Mouse (Mus musculus) testis, adult 2 months (tissue): Measurements from ENCODE around the gene Runx2.

Experiments
- CTCF ChIP-seq: fragments of 200-500 bp; IDR thresholded peaks from 2 replicates; pipeline ENCODE4 v1.5.1; 2012; ENCODE audit warnings: low read depth, mild to moderate bottlenecking, inconsistent platforms, low read length, moderate library complexity; ENCODE audit not compliant: control insufficient read depth, insufficient read depth, insufficient replicate concordance
- POLR2A ChIP-seq: fragments of 200-500 bp; IDR thresholded peaks from 2 replicates; pipeline ENCODE4 v1.6.1; 2012; ENCODE audit warnings: low read depth, mild to moderate bottlenecking, inconsistent platforms, low read length, moderate library complexity; ENCODE audit not compliant: control insufficient read depth

DNA sequence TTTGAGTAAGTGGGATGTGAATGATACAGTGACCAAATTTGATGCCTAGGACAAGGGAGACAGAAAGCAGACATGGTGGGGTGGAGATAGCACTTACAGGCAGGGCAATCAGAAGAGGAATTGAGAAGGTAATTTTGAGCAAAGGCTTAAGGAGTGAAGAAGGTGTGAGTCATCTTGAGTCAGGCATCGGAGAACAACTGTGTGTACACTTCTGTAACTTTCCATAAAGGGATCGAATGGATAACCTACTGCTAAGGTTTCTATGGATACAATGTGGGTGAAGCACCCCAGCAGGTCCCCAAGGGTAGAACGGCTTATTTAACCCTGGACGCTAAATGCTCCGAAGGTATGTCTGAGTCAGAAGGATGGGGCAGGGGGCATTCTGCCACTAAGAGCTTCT is 312.4 kb downstream of the Runx2 start:
- TF ChIP-seq CTCF (no peak), POLR2A (no peak)
